Mouse (Mus musculus): ENCODE measurements around the gene Tomm5. TPM values are rescaled to one million over a fixed set of nuclear protein-coding genes. Genes with fewer than 3 reads are reported as not detected.

Gene Tomm5
- polyA plus RNA-seq, 1 experiment from 2014 or later = 185 TPM

Other genes with a start within 250 kb of the Tomm5 start
- 33.5 and 33.7 TPM in 2 replicates for gene Grhpr, start 126.7 kb downstream of the Tomm5 start, polyA plus RNA-seq (2015; fragmentation: Nextera tagmentation; extraction: Ambion mirVana)
- 36.8 and 39.3 TPM in 2 replicates for gene Zbtb5, start 95.7 kb downstream of the Tomm5 start, polyA plus RNA-seq (2015; fragmentation: Nextera tagmentation; extraction: Ambion mirVana)
- gene Polr1e, start 89.5 kb downstream of the Tomm5 start, polyA plus RNA-seq (2015; fragmentation: Nextera tagmentation; extraction: Ambion mirVana) = 26.8 and 31.5 TPM in 2 replicates
- gene Fbxo10, start 23.5 kb downstream of the Tomm5 start, polyA plus RNA-seq (2015; fragmentation: Nextera tagmentation; extraction: Ambion mirVana) = 18.7 and 22.1 TPM in 2 replicates
- 2.2 and 3.2 TPM in 2 replicates for gene Frmpd1, start 76.8 kb upstream of the Tomm5 start, polyA plus RNA-seq (2015; fragmentation: Nextera tagmentation; extraction: Ambion mirVana)
- 24.4 and 24.7 TPM in 2 replicates for gene Trmt10b, start 189.0 kb upstream of the Tomm5 start, polyA plus RNA-seq (2015; fragmentation: Nextera tagmentation; extraction: Ambion mirVana)
- gene Dcaf10, start 234.0 kb upstream of the Tomm5 start, polyA plus RNA-seq (2015; fragmentation: Nextera tagmentation; extraction: Ambion mirVana) = 5.9 and 7.5 TPM in 2 replicates
- 30.7 and 34.4 TPM in 2 replicates for gene Exosc3, start 234.6 kb upstream of the Tomm5 start, polyA plus RNA-seq (2015; fragmentation: Nextera tagmentation; extraction: Ambion mirVana)